Mouse (Mus musculus) gastrocnemius, postnatal 25 days (tissue): ENCODE results near the gene Flad1. TPM values are rescaled to one million over a fixed set of nuclear protein-coding genes. Genes with fewer than 3 reads are reported as not detected.
A peak's percentile ranks its signal among the peaks of the same experiment; 100 is the strongest.

Source experiments
- DNase-seq: peaks from one replicate; pipeline ENCODE4 v3.0.0; 2022
- long read RNA-seq, 2 experiments: library from polyadenylated mRNA; stranded (forward); transcript quantifications; one replicate each; pipeline ENCODE4 v2.0.0; 2021
- total RNA-seq, 2 experiments: library from RNA; stranded (reverse); gene quantifications; 1 replicate in 1 of 2; 2 replicates in 1 of 2; pipeline ENCODE4 v1.2.3; 2021

The Flad1 gene
- 10 to 100 TPM; 43.3 to 44.5 TPM for total RNA-seq
- long read RNA-seq, experiment 1, transcript Flad1-202 (8 exons, 2,238 nt): minor isoform, 7 of 35 reads
- long read RNA-seq, experiment 1, transcript Flad1-204 (8 exons, 2,892 nt): major isoform, 14 of 35 reads
- long read RNA-seq, experiment 1, partial matches to known transcripts: 6 of 35 reads
- long read RNA-seq, experiment 1, other reads (novel, unspliced or antisense): 8 of 35 reads
- long read RNA-seq, experiment 2, transcript Flad1-202 (8 exons, 2,238 nt): minor isoform, 6 of 46 reads
- long read RNA-seq, experiment 2, transcript Flad1-204 (8 exons, 2,892 nt): major isoform, 20 of 46 reads
- long read RNA-seq, experiment 2, partial matches to known transcripts: 3 of 46 reads
- long read RNA-seq, experiment 2, other reads (novel, unspliced or antisense): 15 of 46 reads

GRCm38 (mm10) chr3:89411490-89412393 lies at the start of gene Flad1:
Flad1 (minus strand) TSS chr3:89411870.
- peak; percentile 98 for DNase-seq

- peak; percentile 84 for DNase-seq
Measured at GRCm38 (mm10) chr3:89458965-89459807, 47.5 kb upstream of the Flad1 start.

GRCm38 (mm10) chr3:89458372-89458964 lies 46.8 kb upstream of the Flad1 start:
- DNase-seq: no peak

GRCm38 (mm10) chr3:89456726-89457665 lies 45.3 kb upstream of the Flad1 start:
- DNase-seq: no peak

- DNase-seq: no peak
Measured at GRCm38 (mm10) chr3:89455786-89456285, 44.2 kb upstream of the Flad1 start.

DNA sequence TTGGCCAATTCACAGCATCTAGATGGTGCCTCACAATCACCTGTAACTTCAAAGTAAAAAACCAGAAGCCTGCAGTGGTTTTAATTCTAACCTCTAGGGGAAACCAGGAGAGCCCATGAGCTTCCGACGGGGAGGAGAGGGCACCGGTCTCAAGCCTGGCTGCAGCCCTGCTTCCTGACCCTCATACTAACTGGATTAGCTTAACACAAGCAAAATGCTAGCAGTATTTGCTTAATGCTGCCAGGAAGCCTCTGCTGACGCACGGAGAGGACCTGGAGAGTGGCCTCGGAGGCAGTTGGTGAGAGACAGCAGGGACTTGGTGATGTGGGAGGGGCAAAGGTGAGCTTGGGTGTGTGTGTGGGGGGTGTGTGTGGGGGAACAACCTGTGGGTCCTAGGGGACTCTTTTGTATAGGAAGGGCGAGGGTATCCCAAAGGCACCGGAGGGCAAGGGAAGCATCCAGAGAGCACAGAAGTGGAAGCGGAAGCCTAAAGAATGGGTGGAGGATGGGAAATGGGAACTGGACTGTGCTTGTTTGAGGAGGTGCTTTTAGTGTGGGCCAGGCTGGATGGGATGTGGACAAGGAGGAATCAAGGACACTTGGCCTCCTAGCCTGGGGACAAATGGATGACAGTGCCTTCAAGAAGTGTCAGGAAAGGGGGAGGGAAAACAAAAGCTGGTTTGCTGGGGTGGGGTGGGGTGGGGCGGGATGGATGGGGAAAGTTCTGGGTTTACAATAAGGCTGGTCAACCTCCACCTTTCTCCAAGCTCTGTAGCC lies 42.9 kb upstream of the Flad1 start, which contains the start of gene Pmvk:
Pmvk (plus strand) TSS at position 141 of the 777 bp plus-strand sequence.
- DNase-seq: no peak

GRCm38 (mm10) chr3:89451916-89452315 lies 40.2 kb upstream of the Flad1 start:
- no peak for DNase-seq

DNA sequence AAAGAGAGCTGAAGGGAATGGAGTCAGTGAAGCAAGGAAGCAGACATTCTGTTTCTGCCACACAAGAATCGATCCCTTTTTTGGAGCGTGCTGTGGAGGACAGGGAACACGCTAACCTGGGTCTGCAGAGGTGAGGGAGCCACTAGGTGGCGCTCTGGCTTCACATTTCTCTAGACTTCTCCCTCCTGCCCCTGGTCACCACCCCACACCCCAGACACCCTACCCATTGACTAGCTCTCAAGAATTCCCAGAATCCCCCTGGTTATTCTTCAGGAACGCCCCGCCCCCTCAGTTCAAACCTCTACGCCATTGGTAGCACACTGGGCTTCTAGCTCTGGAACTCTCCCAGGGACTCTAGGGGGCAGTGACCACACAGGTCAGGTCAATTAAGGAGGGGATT lies 37.9 kb upstream of the Flad1 start:
- peak; percentile 62 for DNase-seq

GRCm38 (mm10) chr3:89448720-89449537 lies 37.3 kb upstream of the Flad1 start:
- peak; percentile 48 for DNase-seq

GRCm38 (mm10) chr3:89440691-89441090 lies 29.0 kb upstream of the Flad1 start:
- DNase-seq: peak; percentile 81

DNA sequence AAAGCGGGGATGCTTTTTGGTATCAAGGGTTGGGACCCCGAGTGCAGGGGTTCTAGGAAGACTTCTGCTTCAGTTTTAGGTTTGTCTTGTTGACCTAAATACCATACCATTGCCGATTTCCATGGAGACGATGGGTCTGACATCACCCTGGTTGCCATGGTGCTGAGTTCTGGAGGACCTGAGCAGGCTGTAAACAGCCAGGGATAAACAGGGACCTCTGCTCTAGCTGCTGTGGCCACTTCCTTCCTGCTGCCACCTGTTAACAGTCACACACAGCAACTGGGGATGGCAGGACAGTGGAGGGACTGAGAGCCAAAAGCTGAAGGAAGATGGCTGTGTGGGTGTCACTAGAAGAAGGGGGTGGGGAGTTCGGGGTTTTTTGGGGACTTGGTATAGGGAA lies 25.6 kb upstream of the Flad1 start:
- DNase-seq: no peak

DNA sequence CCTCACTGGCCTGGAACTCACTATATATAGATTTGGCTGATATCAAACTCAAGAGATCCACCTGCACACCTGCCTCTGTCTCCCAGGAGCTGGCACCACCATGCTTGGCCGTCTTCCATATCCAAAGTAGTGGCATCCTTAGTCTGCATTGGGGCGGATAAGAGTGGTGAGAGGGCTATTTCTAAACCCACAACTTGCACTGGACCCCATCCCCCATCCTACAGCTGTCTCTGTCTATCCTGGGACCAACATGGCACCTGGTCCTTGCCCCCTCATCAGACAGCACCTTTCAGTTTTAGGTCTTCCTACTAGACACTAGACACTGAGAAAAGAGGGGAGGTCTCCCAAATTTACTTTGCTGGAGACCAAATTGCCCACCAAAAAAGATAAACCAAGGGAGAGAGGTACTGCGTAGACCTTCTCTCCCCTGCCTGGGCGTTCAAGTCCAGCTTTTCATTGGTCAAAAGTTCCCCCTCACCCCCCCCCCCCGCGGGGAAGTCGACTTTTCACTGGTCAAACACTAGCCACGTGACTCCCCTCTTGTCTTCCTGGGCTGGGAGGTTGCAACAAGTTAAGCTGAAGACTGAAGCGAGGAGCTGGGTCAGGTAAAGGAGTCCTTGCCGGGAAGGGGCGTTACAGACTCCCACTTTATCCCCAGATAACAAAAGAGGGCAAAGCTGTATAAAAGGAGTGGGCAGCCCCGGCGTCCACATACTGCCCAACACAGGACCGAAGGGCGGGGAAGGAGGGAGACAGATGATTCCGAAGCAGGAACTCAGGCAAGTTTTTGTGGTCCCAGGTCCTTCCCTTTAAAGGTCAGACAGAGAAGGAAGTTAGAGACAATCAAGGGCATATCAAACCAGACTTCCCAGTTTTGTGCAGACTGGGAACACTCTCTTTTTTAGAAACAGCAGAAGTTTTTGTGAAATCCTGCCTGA lies 24.8 kb upstream of the Flad1 start, which contains the start of gene Pbxip1:
Pbxip1 (plus strand) TSS at position 531 of the 938 bp plus-strand sequence.
- DNase-seq: peak; percentile 73

DNA sequence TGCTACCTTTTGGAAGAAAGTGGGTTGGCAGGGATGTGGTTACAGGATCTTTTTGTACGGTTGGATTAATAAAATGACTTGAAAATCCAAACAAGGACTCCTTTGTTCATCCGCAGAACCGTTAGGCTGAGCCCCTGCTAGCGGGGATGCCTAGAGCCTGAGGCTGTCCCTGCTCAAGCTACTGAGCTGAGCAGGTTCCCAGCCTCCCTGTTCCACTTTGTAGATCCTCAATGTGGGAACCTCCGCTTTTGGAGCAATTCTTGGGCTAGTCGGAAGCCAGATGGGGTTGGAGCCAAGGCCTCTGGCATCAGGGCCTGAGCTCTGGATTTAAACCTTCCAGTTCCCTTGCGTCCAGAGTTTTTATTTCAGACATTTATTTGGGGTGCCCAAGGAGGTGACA lies 23.4 kb upstream of the Flad1 start:
- no peak for DNase-seq

- no peak for DNase-seq
Measured at GRCm38 (mm10) chr3:89434532-89434931, 22.9 kb upstream of the Flad1 start.

- DNase-seq: no peak
Measured at GRCm38 (mm10) chr3:89432606-89433005, 20.9 kb upstream of the Flad1 start.

DNA sequence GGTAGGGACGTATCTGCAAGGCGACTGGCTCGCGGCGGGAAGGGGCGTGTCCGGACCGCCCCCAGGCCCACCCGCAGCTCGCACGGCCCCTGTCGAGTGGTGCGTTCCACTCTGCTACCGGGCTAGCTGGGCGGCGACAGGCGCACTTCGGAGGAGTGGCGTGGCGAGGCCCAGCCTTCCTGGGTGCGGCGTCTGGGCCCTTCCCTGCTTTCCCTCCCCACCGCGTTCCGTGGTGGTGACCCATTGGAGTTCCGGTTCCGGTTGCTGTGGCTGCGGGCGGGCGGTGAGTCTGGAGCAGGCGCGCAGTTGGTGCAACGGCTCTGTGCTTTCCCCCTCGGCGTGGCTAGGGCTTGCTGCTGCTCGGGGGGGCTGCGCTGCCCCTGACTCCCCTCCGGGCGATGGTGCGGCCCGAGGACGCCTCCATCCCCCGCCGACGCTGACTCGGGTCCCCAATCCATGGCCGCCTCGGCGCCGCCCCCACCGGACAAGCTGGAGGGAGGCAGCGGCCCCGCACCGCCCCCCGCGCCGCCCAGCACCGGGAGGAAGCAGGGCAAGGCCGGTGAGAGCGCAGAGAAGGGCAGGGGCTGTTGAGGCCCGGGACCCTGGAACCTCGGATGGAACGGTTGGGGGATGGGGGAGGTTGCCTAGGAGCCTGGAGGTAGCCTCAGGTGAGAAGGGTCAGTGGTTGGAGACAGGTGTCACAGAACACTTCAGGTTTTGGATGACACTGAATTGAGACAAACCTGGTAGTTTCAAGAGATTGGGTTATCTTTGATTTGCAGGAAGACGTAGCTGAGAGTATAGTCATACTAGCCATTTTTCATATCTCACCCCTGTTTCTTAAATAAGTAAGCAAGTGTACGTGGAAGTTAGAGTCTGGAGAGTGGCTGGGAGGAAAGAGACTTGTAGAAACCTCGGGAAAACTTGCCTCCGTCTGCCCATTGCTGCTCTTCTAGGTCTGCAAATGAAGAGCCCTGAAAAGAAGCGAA lies 18.8 kb upstream of the Flad1 start, which contains the start of gene Pygo2:
Pygo2 (plus strand) TSS at position 44 of the 989 bp plus-strand sequence.
- DNase-seq: peak; percentile 98
